Mouse (Mus musculus): Measurements from ENCODE around the gene Olfr539. TPM values are rescaled to one million over a fixed set of nuclear protein-coding genes. Genes with fewer than 3 reads are reported as not detected.

The Olfr539 gene
- polyA plus RNA-seq, 1 experiment from 2014 or later = not detected

- H3K9ac ChIP-seq (replicated peaks; ENCODE audit: low read length) = no peak overlapping the region
- H3K27me3 ChIP-seq (ENCODE audit: control insufficient read depth, insufficient read depth, low read length) = no peaks in the 10 kb centered on the region
- ATAC-seq (ENCODE audit: low FRiP score, low TSS enrichment) (no peak), DNase-seq (peak; percentile 17)
- H3K36me3 ChIP-seq (ENCODE audit: control insufficient read depth, insufficient read depth, low read length) = no peaks in the 10 kb centered on the region
- 26% methylated on average over 2 of the region's 2 CpGs for WGBS
- no peaks in the 10 kb centered on the region for H3K4me1 ChIP-seq (ENCODE audit: control insufficient read depth, insufficient read depth, low read length)
- no peak overlapping the region for H3K27ac ChIP-seq (replicated peaks; ENCODE audit: low read depth, low read length)
- no peak overlapping the region for H3K4me3 ChIP-seq (replicated peaks; ENCODE audit: low read depth, low read length)
- no peaks in the 10 kb centered on the region for H3K9me3 ChIP-seq (ENCODE audit: control insufficient read depth, low read length)
- no peak overlapping the region for H3K4me2 ChIP-seq (ENCODE audit: low read length)
Observed at GRCm38 (mm10) chr7:140706348-140706747, 46.6 kb downstream of the Olfr539 start.

DNA sequence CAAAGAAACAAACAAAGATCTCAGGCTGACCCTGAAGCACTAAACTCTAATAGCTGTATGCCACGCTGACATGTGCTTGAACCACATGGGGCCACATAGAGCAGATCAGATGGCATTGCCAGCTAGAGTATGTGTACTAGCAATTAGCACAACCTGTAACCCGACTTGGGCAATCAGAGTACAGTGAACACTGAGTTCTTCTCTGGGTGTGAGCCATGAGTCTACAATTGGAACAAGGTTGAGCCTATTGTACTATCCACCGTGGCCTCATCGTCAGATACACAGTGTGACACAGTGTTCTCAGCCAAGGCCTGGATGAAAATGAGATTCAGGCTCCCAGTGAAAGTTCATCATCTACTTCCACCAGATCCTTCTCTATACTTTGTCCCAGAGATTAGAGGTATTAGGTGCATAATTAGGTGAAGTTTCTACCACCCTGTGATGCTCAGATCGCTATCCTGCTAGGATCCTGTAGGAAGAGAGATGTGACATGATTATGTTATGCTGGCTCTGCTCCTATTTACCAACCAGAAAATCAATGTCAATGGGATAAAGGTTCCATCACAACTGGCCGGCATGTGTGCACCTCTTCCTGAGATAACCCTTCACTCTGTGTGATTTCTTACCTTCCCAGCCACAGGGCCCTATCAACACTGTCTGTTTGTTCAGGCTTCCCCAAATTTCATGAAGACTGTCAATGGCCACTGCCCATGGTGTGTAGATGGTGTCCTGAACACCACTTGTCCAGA, 48.0 kb downstream of the Olfr539 start:
- no peaks in the 10 kb centered on the region for H3K9me3 ChIP-seq (ENCODE audit: control insufficient read depth, low read length)

DNA sequence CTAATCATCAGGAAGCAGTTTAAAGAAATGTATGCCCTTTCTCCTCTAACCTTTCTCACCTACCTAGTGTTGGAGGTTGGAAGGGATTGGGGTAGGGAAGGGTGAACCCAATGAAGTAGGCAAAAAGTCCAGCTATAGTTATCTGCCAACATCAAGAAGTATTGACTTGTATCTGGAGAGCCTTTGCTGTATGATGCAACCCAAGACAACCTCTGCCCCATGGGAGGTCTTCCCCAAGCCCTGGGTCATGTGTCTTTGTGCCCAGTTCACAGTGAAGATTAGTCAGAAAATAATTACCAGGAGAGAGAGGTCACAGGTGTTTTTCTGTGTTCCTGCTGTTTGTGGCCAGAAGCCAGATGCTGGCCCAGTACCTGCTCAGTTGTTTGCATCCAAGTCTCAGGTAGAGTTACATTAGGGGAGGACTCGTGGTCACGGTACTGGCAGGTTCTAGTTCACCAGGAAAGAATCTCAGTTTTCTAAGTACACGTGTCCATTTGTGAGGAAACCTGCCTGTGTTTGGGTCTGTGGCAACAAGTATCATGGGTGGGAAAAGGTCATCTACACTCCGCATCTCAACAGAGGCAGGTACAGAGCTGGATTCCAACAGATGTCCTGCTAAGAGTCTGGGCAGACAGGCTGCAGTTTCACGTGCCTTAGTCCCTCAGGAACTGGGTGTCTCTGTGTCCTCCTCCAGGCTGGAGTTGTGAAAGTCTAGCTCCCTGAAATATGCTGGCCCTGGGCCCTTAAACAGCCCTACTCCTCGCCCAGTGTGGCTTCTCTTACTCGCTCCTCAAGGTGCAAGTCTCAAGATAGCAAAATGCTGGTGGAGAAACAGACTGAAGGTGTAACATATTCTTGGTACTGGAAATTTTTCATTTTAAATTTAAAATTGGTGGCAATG, 57.7 kb downstream of the Olfr539 start:
- Histone ChIP-seq H3K4me3 (replicated peaks; ENCODE audit: low read depth, low read length) (no peak overlapping the region), H3K4me2 (ENCODE audit: low read length) (no peak overlapping the region), H3K4me1 (ENCODE audit: control insufficient read depth, insufficient read depth, low read length) (no peaks in the 10 kb centered on the region), H3K36me3 (ENCODE audit: control insufficient read depth, insufficient read depth, low read length) (no peaks in the 10 kb centered on the region), H3K27ac (replicated peaks; ENCODE audit: low read depth, low read length) (no peak overlapping the region), H3K27me3 (ENCODE audit: control insufficient read depth, insufficient read depth, low read length) (no peaks in the 10 kb centered on the region), H3K9ac (replicated peaks; ENCODE audit: low read length) (no peak overlapping the region), H3K9me3 (ENCODE audit: control insufficient read depth, low read length) (no peaks in the 10 kb centered on the region)
- 87% methylated on average over 7 of the region's 7 CpGs for WGBS
- no peak for ATAC-seq (ENCODE audit: low FRiP score, low TSS enrichment)
- DNase-seq = no peak

More for the DNA sequence above, 48.0 kb downstream of the Olfr539 start:
- no peak overlapping the region for H3K4me3 ChIP-seq (replicated peaks; ENCODE audit: low read depth, low read length)
- no peak overlapping the region for H3K27ac ChIP-seq (replicated peaks; ENCODE audit: low read depth, low read length)
- ATAC-seq (ENCODE audit: low FRiP score, low TSS enrichment) (no peak), DNase-seq (no peak)
- 86% methylated on average over 6 of the region's 6 CpGs for whole genome bisulfite sequencing
- H3K36me3 ChIP-seq (ENCODE audit: control insufficient read depth, insufficient read depth, low read length) = no peaks in the 10 kb centered on the region
- H3K27me3 ChIP-seq (ENCODE audit: control insufficient read depth, insufficient read depth, low read length) = no peaks in the 10 kb centered on the region
- no peak overlapping the region for H3K9ac ChIP-seq (replicated peaks; ENCODE audit: low read length)
- no peak overlapping the region for H3K4me2 ChIP-seq (ENCODE audit: low read length)
- no peaks in the 10 kb centered on the region for H3K4me1 ChIP-seq (ENCODE audit: control insufficient read depth, insufficient read depth, low read length)

DNA sequence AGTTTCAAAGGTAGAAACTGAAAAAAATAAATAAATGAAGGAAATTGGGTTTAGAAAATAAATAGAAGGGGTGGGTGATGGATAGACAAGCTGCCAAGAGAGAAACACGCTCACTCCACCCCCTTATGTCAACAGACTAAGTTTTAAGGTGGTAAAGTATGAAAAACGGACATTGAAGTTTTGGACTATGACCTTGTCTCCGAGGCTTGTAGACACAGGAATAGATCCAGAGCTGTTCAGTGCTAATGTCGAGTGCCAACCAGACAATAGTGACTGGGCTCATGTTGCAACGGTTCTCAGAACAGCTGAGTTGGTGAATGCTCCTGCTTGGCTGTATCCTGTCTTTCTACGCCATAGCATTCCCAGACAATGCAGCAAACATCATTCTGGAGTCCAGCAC, 61.4 kb downstream of the Olfr539 start:
- Histone ChIP-seq H3K9me3 (ENCODE audit: control insufficient read depth, low read length) (no peaks in the 10 kb centered on the region), H3K9ac (replicated peaks; ENCODE audit: low read length) (no peak overlapping the region), H3K4me3 (replicated peaks; ENCODE audit: low read depth, low read length) (no peak overlapping the region), H3K36me3 (ENCODE audit: control insufficient read depth, insufficient read depth, low read length) (no peaks in the 10 kb centered on the region), H3K27ac (replicated peaks; ENCODE audit: low read depth, low read length) (no peak overlapping the region), H3K4me2 (ENCODE audit: low read length) (no peak overlapping the region), H3K27me3 (ENCODE audit: control insufficient read depth, insufficient read depth, low read length) (no peaks in the 10 kb centered on the region), H3K4me1 (ENCODE audit: control insufficient read depth, insufficient read depth, low read length) (no peaks in the 10 kb centered on the region)
- WGBS = 84% methylated on average over 6 of the region's 6 CpGs
- ATAC-seq (ENCODE audit: low FRiP score, low TSS enrichment) = no peak
- no peak for DNase-seq

DNA sequence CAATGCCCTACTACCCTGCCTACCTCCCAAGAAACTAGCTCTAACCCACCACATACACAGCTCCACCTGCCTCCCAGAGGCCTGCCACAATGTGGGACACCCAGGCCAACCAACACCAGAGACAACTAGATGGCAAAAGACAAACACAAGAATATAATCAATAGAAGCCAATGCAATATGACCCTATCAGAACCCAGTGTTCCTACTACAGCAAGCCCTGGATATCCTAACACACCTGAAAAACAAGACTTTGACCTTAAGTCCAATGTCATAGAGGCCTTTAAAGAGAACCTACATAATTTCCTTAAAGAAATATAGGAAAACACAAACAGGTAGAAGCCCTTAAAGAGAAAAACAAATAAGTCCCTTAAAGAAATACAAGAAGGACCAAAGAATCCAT, 65.8 kb downstream of the Olfr539 start:
- DNase-seq = no peak
- Histone ChIP-seq H3K27ac (replicated peaks; ENCODE audit: low read depth, low read length) (no peak overlapping the region), H3K27me3 (ENCODE audit: control insufficient read depth, insufficient read depth, low read length) (no peaks in the 10 kb centered on the region), H3K9me3 (ENCODE audit: control insufficient read depth, low read length) (peaks cover 6% of the 10 kb centered on the region; the same call in 1 of the 2 replicates), H3K36me3 (ENCODE audit: control insufficient read depth, insufficient read depth, low read length) (no peaks in the 10 kb centered on the region), H3K4me1 (ENCODE audit: control insufficient read depth, insufficient read depth, low read length) (no peaks in the 10 kb centered on the region), H3K9ac (replicated peaks; ENCODE audit: low read length) (no peak overlapping the region), H3K4me2 (ENCODE audit: low read length) (no peak overlapping the region), H3K4me3 (replicated peaks; ENCODE audit: low read depth, low read length) (no peak overlapping the region)
- no peak for ATAC-seq (ENCODE audit: low FRiP score, low TSS enrichment)

Other genes with a start within 250 kb of the Olfr539 start
- gene Olfr532, start 238.3 kb upstream of the Olfr539 start, polyA plus RNA-seq (2014; fragmentation: Nextera tagmentation; extraction: Ambion mirVana) = not detected in 2 replicates
- gene Olfr533, start 196.6 kb upstream of the Olfr539 start, polyA plus RNA-seq (2014; fragmentation: Nextera tagmentation; extraction: Ambion mirVana) = not detected in 2 replicates
- gene Olfr535, start 175.7 kb upstream of the Olfr539 start, polyA plus RNA-seq (2014; fragmentation: Nextera tagmentation; extraction: Ambion mirVana) = not detected in 2 replicates
- not detected in 2 replicates for gene Olfr536, start 152.5 kb upstream of the Olfr539 start, polyA plus RNA-seq (2014; fragmentation: Nextera tagmentation; extraction: Ambion mirVana)
- gene Olfr538, start 92.0 kb upstream of the Olfr539 start, polyA plus RNA-seq (2014; fragmentation: Nextera tagmentation; extraction: Ambion mirVana) = not detected in 2 replicates
- gene Olfr46, start 58.7 kb upstream of the Olfr539 start, polyA plus RNA-seq (2014; fragmentation: Nextera tagmentation; extraction: Ambion mirVana) = 0.04 TPM in 1 of 2 replicates, not detected in the other
- not detected in 2 replicates for gene Olfr61, start 31.0 kb upstream of the Olfr539 start, polyA plus RNA-seq (2014; fragmentation: Nextera tagmentation; extraction: Ambion mirVana)
- gene Olfr53, start 13.5 kb upstream of the Olfr539 start, polyA plus RNA-seq (2014; fragmentation: Nextera tagmentation; extraction: Ambion mirVana) = not detected in 2 replicates
- not detected in 2 replicates for gene Olfr45, start 22.0 kb downstream of the Olfr539 start, polyA plus RNA-seq (2014; fragmentation: Nextera tagmentation; extraction: Ambion mirVana)
- gene Olfr541, start 37.3 kb downstream of the Olfr539 start, polyA plus RNA-seq (2014; fragmentation: Nextera tagmentation; extraction: Ambion mirVana) = not detected in 2 replicates
- gene Cyp2e1, start 103.8 kb downstream of the Olfr539 start, polyA plus RNA-seq (2014; fragmentation: Nextera tagmentation; extraction: Ambion mirVana) = not detected in 2 replicates
- gene Syce1, start 127.9 kb downstream of the Olfr539 start, polyA plus RNA-seq (2014; fragmentation: Nextera tagmentation; extraction: Ambion mirVana) = 0.18 TPM in 1 of 2 replicates, not detected in the other
- 25.4 and 34.5 TPM in 2 replicates for gene Zfp941, start 162.2 kb downstream of the Olfr539 start, polyA plus RNA-seq (2014; fragmentation: Nextera tagmentation; extraction: Ambion mirVana)
- gene Urah, start 175.1 kb downstream of the Olfr539 start, polyA plus RNA-seq (2014; fragmentation: Nextera tagmentation; extraction: Ambion mirVana) = not detected in 2 replicates
- not detected in 2 replicates for gene Scgb1c1, start 185.6 kb downstream of the Olfr539 start, polyA plus RNA-seq (2014; fragmentation: Nextera tagmentation; extraction: Ambion mirVana)
- not detected in 2 replicates for gene Odf3, start 187.9 kb downstream of the Olfr539 start, polyA plus RNA-seq (2014; fragmentation: Nextera tagmentation; extraction: Ambion mirVana)
- gene Gm45785, start 196.4 kb downstream of the Olfr539 start, polyA plus RNA-seq (2014; fragmentation: Nextera tagmentation; extraction: Ambion mirVana) = not detected in 2 replicates
- gene Ric8a, start 197.0 kb downstream of the Olfr539 start, polyA plus RNA-seq (2014; fragmentation: Nextera tagmentation; extraction: Ambion mirVana) = 98.6 and 99.6 TPM in 2 replicates
- 42.8 and 54.5 TPM in 2 replicates for gene Bet1l, start 197.6 kb downstream of the Olfr539 start, polyA plus RNA-seq (2014; fragmentation: Nextera tagmentation; extraction: Ambion mirVana)
- 186 and 214 TPM in 2 replicates for gene Psmd13, start 222.0 kb downstream of the Olfr539 start, polyA plus RNA-seq (2014; fragmentation: Nextera tagmentation; extraction: Ambion mirVana)
- gene Sirt3, start 222.4 kb downstream of the Olfr539 start, polyA plus RNA-seq (2014; fragmentation: Nextera tagmentation; extraction: Ambion mirVana) = 33.4 and 40.0 TPM in 2 replicates
- gene Cox8b, start 240.5 kb downstream of the Olfr539 start, polyA plus RNA-seq (2014; fragmentation: Nextera tagmentation; extraction: Ambion mirVana) = not detected in 2 replicates

Data from midbrain, embryonic 14.5 days (tissue).